Mouse (Mus musculus): ENCODE results near the gene Dnhd1.
"Not testable (repeated sequence)": the region's sequence is repeated elsewhere in the genome, so short reads cannot be mapped to it uniquely, and the experiment has no call there.

Dnhd1 gene

GRCm38 (mm10) chr7:105741978-105742377 lies 91.4 kb downstream of the Dnhd1 start:
- no peak for DNase-seq

- DNase-seq = not testable (repeated sequence)
Measured at GRCm38 (mm10) chr7:105742539-105743215, 92.0 kb downstream of the Dnhd1 start.

GRCm38 (mm10) chr7:105743246-105743925 lies 92.8 kb downstream of the Dnhd1 start:
- not testable (repeated sequence) for DNase-seq

GRCm38 (mm10) chr7:105743926-105744590 lies 93.4 kb downstream of the Dnhd1 start, which contains the start of gene Taf10:
Taf10 (minus strand) TSS chr7:105744361.
- DNase-seq = peak; percentile 78

- DNase-seq = no peak
Measured at GRCm38 (mm10) chr7:105747776-105748175, 97.1 kb downstream of the Dnhd1 start.

- DNase-seq = peak; percentile 93
Measured at GRCm38 (mm10) chr7:105751491-105752433, 101.1 kb downstream of the Dnhd1 start, which contains the start of gene Tpp1. Tpp1 (minus strand) TSS chr7:105752235.

- DNase-seq = no peak
Measured at GRCm38 (mm10) chr7:105752716-105753115, 102.1 kb downstream of the Dnhd1 start.

GRCm38 (mm10) chr7:105753281-105753680 lies 102.7 kb downstream of the Dnhd1 start:
- DNase-seq = no peak

- no peak for DNase-seq
Measured at GRCm38 (mm10) chr7:105761813-105762484, 111.3 kb downstream of the Dnhd1 start.

- DNase-seq = no peak
Measured at GRCm38 (mm10) chr7:105762517-105763270, 112.1 kb downstream of the Dnhd1 start.

GRCm38 (mm10) chr7:105764331-105764730 lies 113.7 kb downstream of the Dnhd1 start:
- DNase-seq = no peak

- DNase-seq = no peak
Measured at GRCm38 (mm10) chr7:105767729-105768165, 117.1 kb downstream of the Dnhd1 start.

GRCm38 (mm10) chr7:105769959-105770358 lies 119.3 kb downstream of the Dnhd1 start:
- no peak for DNase-seq

Data from cerebellum, adult 8-10 months (tissue).